Mouse (Mus musculus) neural tube, embryonic 14.5 days (tissue): ENCODE results near the gene Kif24. TPM values are rescaled to one million over a fixed set of nuclear protein-coding genes. Genes with fewer than 3 reads are reported as not detected.
A peak's percentile ranks its signal among the peaks of the same experiment; 100 is the strongest.

ENCODE experiments used
- ATAC-seq: fragments of 200-750 bp; cut with Nextera tagmentation; 2 replicates; pipeline ENCODE4 v1.8.0; 2017; ENCODE audit warnings: low read depth, mild to moderate bottlenecking, moderate TSS enrichment, moderate library complexity
- H3K27ac ChIP-seq: fragments of 300-500 bp; sonication (generic); 2 replicates; pipeline ENCODE4 v1.5.1; 2014; ENCODE audit warnings: low read depth, mild to moderate bottlenecking, control low read depth, low read length, moderate library complexity, mixed read lengths
- H3K27me3 ChIP-seq: fragments of 300-500 bp; sonication (generic); 2 replicates; pipeline ENCODE4 v1.6.1; 2014; ENCODE audit warnings: low read length; ENCODE audit not compliant: control insufficient read depth, insufficient read depth
- H3K36me3 ChIP-seq: fragments of 300-500 bp; sonication (generic); 2 replicates; pipeline ENCODE4 v1.6.1; 2014; ENCODE audit warnings: low read length, mixed read lengths; ENCODE audit not compliant: control insufficient read depth, insufficient read depth
- H3K4me1 ChIP-seq: fragments of 300-500 bp; sonication (generic); 2 replicates; pipeline ENCODE4 v1.6.1; 2014; ENCODE audit warnings: low read length; ENCODE audit not compliant: control insufficient read depth, insufficient read depth
- H3K4me2 ChIP-seq: fragments of 300-500 bp; sonication (generic); 2 replicates; pipeline ENCODE4 v1.6.1; 2014; ENCODE audit warnings: mild to moderate bottlenecking, low read depth, low read length, control low read depth
- H3K4me3 ChIP-seq: fragments of 300-500 bp; sonication (generic); 2 replicates; pipeline ENCODE4 v1.5.1; 2014; ENCODE audit warnings: low read depth, low read length, control low read depth, mixed read lengths
- H3K9ac ChIP-seq: fragments of 300-500 bp; sonication (generic); replicated peaks from 2 replicates; pipeline ENCODE4 v1.6.1; 2014; ENCODE audit warnings: low read depth, mild to moderate bottlenecking, control low read depth, low read length, mixed read lengths
- H3K9me3 ChIP-seq: fragments of 300-500 bp; sonication (generic); 2 replicates; pipeline ENCODE4 v1.6.1; 2016; ENCODE audit warnings: low read length; ENCODE audit not compliant: control insufficient read depth
- WGBS: fragments of 180-500 bp; shearing (Covaris S2); extraction: QIAGEN DNeasy Blood & Tissue Kit; methylation state at CpG from one replicate; pipeline ENCODE4 v1.1.7; 2014; 5-methylcytosine and 5-hydroxymethylcytosine counted together
- polyA plus RNA-seq: library from polyadenylated mRNA; unstranded; fragments of >200 nt; fragmentation: Nextera tagmentation; extraction: Ambion mirVana; gene quantifications from 2 replicates; pipeline ENCODE4 v1.2.1, GENCODE M21; 2014

Gene Kif24
- polyA plus RNA-seq, 1 experiment from 2014 or later: 2.3 TPM

DNA sequence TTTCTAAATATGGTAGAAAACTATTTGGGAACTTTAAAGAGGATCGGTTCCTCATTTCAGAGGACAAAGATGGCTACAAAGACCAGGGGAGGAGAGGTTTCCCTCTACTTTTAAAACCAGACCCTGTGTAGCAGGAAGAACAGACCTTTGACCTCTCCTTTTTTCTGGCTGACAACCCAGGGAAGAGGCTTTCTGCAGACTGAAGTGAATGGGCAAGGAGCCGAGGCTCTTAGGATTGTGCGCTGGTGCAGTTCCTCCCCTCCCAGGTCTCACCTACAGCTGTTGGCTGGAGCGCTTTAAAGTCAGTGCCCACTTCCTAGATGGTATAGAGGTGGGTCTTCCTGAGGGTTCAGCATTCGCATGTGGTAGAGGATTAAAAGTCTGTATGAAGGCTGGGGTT is 32.4 kb upstream of the Kif24 start:
- Histone ChIP-seq H3K27me3 (peaks cover 27% of the 10 kb centered on the region), H3K4me1 (peaks cover 17% of the 10 kb centered on the region; the same call in 1 of the 2 replicates), H3K4me2 (peak overlapping the region; percentile 52; the same call in 1 of the 2 replicates), H3K4me3 (no peak overlapping the region; the same call in 1 of the 2 replicates), H3K9me3 (no peaks in the 10 kb centered on the region), H3K36me3 (no peaks in the 10 kb centered on the region), H3K27ac (no peak overlapping the region), H3K9ac (no peak overlapping the region)
- WGBS: 47% methylated on average over 5 of the region's 5 CpGs
- ATAC-seq: no peak

DNA sequence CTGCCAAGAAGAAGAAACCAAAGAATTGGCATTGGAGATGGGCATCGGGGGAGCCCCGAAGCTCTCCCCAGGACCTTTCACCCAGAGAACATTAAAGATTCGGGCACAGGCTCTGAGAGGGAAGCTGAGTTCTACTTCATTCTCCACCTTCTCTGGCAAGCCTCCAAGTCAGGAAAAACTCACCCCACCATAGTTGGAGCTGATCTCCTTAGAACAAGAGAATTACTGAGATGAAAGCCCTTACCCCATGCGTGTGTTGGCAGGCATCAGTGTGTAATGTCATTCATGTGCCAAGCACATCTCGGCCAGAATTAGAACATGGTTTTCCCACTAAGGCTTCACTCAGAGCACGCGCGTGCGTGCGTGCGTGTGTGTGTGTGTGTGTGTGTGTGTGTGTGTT is 31.2 kb upstream of the Kif24 start:
- 84% methylated on average over 11 of the region's 11 CpGs for WGBS
- Histone ChIP-seq H3K27me3 (peaks cover 27% of the 10 kb centered on the region), H3K27ac (no peak overlapping the region), H3K4me3 (no peak overlapping the region), H3K9ac (no peak overlapping the region), H3K4me2 (no peak overlapping the region), H3K9me3 (no peaks in the 10 kb centered on the region), H3K4me1 (peaks cover 16% of the 10 kb centered on the region; the same call in 1 of the 2 replicates), H3K36me3 (no peaks in the 10 kb centered on the region)
- ATAC-seq: no peak

DNA sequence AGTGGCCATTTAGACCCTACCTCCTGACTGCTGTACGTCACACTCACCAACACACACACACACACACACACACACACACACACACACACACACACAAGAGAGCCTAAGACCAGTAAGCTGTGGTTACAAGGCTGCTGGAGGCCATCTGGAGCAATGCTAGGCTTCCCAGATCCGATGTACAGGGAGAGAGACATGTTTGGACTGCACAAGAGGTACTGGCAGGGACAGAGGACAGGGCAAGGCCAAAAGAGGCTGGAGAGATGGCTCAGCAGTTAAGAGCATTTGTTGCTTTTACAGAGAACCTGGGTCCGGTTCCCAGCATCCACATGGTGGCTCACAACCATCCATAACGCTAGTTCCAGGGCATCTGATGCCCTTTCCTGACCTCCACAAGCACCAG is 30.4 kb upstream of the Kif24 start:
- Histone ChIP-seq H3K27ac (no peak overlapping the region), H3K36me3 (no peaks in the 10 kb centered on the region), H3K4me1 (peaks cover 16% of the 10 kb centered on the region; the same call in 1 of the 2 replicates), H3K9ac (no peak overlapping the region), H3K4me2 (no peak overlapping the region), H3K4me3 (no peak overlapping the region), H3K27me3 (peaks cover 24% of the 10 kb centered on the region), H3K9me3 (no peaks in the 10 kb centered on the region)
- no peak for ATAC-seq
- WGBS: 78% methylated on average over 4 of the region's 4 CpGs

- H3K27me3 ChIP-seq: peaks cover 19% of the 10 kb centered on the region
- 40% methylated on average over 3 of the region's 3 CpGs for WGBS
- H3K9me3 ChIP-seq: no peaks in the 10 kb centered on the region
- H3K36me3 ChIP-seq: no peaks in the 10 kb centered on the region
- no peak overlapping the region for H3K9ac ChIP-seq
- peaks cover 16% of the 10 kb centered on the region; the same call in 1 of the 2 replicates for H3K4me1 ChIP-seq
- ATAC-seq: no peak
- H3K4me2 ChIP-seq: no peak overlapping the region
- H3K4me3 ChIP-seq: no peak overlapping the region
- H3K27ac ChIP-seq: no peak overlapping the region
These were observed 29.7 kb upstream of the Kif24 start for GRCm38 (mm10) chr4:41494378-41494777.

- Histone ChIP-seq H3K9me3 (no peaks in the 10 kb centered on the region), H3K4me1 (peaks cover 10% of the 10 kb centered on the region; the same call in 1 of the 2 replicates), H3K4me3 (no peak overlapping the region), H3K27me3 (peaks cover 12% of the 10 kb centered on the region), H3K9ac (no peak overlapping the region), H3K4me2 (no peak overlapping the region), H3K27ac (no peak overlapping the region), H3K36me3 (no peaks in the 10 kb centered on the region)
- ATAC-seq: no peak
- WGBS: 83% methylated on average over 3 of the region's 3 CpGs
These were observed 28.9 kb upstream of the Kif24 start for GRCm38 (mm10) chr4:41493464-41494116.

DNA sequence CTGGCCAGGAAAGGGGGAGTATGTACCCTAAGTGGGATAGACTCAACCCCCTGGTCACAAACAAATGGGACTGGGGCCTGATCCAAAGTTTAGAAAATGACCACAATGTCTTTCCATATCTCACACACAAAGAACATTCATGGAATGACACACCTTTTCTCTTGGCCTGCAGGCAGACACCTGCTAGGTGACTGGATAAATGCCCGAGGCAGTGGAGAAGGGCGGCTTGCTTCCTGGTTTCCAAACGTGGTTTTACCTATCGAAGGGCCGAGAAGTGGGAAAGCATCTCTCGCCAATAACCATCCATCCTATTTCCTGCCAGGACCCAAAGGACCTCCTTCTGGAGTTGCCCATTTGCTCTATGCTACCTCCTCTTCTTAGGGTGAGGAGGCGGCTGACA is 28.3 kb upstream of the Kif24 start:
- ATAC-seq: no peak
- Histone ChIP-seq H3K9me3 (no peaks in the 10 kb centered on the region), H3K4me1 (0 out of 2 replicates have a peak, but pooled peaks cover 4% of the 10 kb centered on the region), H3K4me2 (no peak overlapping the region), H3K9ac (no peak overlapping the region), H3K4me3 (no peak overlapping the region), H3K36me3 (no peaks in the 10 kb centered on the region), H3K27ac (no peak overlapping the region), H3K27me3 (peaks cover 6% of the 10 kb centered on the region)
- 84% methylated on average over 7 of the region's 7 CpGs for WGBS

- no peak overlapping the region for H3K9ac ChIP-seq
- H3K27me3 ChIP-seq: no peaks in the 10 kb centered on the region
- ATAC-seq: no peak
- H3K4me1 ChIP-seq: no peaks in the 10 kb centered on the region
- H3K27ac ChIP-seq: no peak overlapping the region
- WGBS: 46% methylated on average over 6 of the region's 6 CpGs
- H3K36me3 ChIP-seq: peaks cover 6% of the 10 kb centered on the region; the same call in 1 of the 2 replicates
- H3K4me2 ChIP-seq: no peak overlapping the region
- H3K9me3 ChIP-seq: no peaks in the 10 kb centered on the region
- no peak overlapping the region for H3K4me3 ChIP-seq
These were observed 16.9 kb upstream of the Kif24 start for GRCm38 (mm10) chr4:41481601-41482017.

- H3K9me3 ChIP-seq: no peaks in the 10 kb centered on the region
- ATAC-seq: no peak
- peaks cover 6% of the 10 kb centered on the region; the same call in 1 of the 2 replicates for H3K36me3 ChIP-seq
- no peaks in the 10 kb centered on the region for H3K27me3 ChIP-seq
- no peak overlapping the region for H3K4me2 ChIP-seq
- H3K9ac ChIP-seq: no peak overlapping the region
- WGBS: 78% methylated on average over 8 of the region's 8 CpGs
- H3K4me1 ChIP-seq: no peaks in the 10 kb centered on the region
- H3K4me3 ChIP-seq: no peak overlapping the region
- no peak overlapping the region for H3K27ac ChIP-seq
These were observed 15.6 kb upstream of the Kif24 start for GRCm38 (mm10) chr4:41480254-41480653.

DNA sequence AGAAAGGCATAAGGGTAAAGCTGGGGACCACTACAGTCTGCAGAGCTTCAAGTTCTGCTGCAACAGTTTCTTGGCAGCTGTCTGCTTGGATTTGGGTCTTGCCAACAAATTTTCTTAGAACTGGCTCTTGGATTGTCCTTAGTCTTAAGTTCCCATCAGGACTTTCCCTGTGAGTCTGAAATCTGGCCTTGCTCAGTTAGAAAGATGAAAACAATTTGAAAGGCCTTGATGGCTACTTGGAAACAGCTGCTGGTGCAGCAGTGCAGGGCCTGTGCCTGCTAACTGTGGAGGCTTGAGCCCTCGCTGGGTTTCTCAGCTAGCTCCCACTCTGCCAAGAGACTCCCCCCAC is 14.7 kb upstream of the Kif24 start:
- Histone ChIP-seq H3K4me1 (no peaks in the 10 kb centered on the region), H3K27ac (no peak overlapping the region), H3K4me2 (no peak overlapping the region), H3K9me3 (no peaks in the 10 kb centered on the region), H3K4me3 (no peak overlapping the region), H3K36me3 (peaks cover 6% of the 10 kb centered on the region; the same call in 1 of the 2 replicates), H3K27me3 (no peaks in the 10 kb centered on the region), H3K9ac (no peak overlapping the region)
- ATAC-seq: no peak
- 88% methylated on average over 1 of the region's 1 CpGs for WGBS
